Mouse (Mus musculus) hindbrain, postnatal 0 days (tissue): ENCODE results near the gene Ndufs2. TPM values are rescaled to one million over a fixed set of nuclear protein-coding genes. Genes with fewer than 3 reads are reported as not detected.
A peak's percentile ranks its signal among the peaks of the same experiment; 100 is the strongest.
"Not testable (repeated sequence)": the region's sequence is repeated elsewhere in the genome, so short reads cannot be mapped to it uniquely, and the experiment has no call there.

Experiments used
- ATAC-seq: fragments of 200-750 bp; cut with Nextera tagmentation; 2 replicates; pipeline ENCODE4 v1.8.0; 2017; ENCODE audit warnings: mild to moderate bottlenecking, moderate TSS enrichment, moderate library complexity
- DNase-seq: peaks from one replicate; pipeline ENCODE4 v3.0.0-alpha.2; 2015; ENCODE audit warnings: low spot score
- H3K27ac ChIP-seq: fragments of 300-500 bp; sonication (generic); 2 replicates; pipeline ENCODE4 v1.5.1; 2014; ENCODE audit warnings: mild to moderate bottlenecking
- H3K27me3 ChIP-seq: fragments of 300-500 bp; sonication (generic); 2 replicates; pipeline ENCODE4 v1.6.1; 2014; ENCODE audit warnings: low read length, mixed read lengths; ENCODE audit not compliant: insufficient read depth
- H3K36me3 ChIP-seq: fragments of 300-500 bp; sonication (generic); 2 replicates; pipeline ENCODE4 v1.6.1; 2014; ENCODE audit warnings: low read length, mixed read lengths; ENCODE audit not compliant: insufficient read depth
- H3K4me1 ChIP-seq: fragments of 300-500 bp; sonication (generic); 2 replicates; pipeline ENCODE4 v1.6.1; 2014; ENCODE audit warnings: antibody characterized with exemption, low read length, mixed read lengths; ENCODE audit not compliant: insufficient read depth
- H3K4me2 ChIP-seq: fragments of 300-500 bp; sonication (generic); 2 replicates; pipeline ENCODE4 v1.6.1; 2014; ENCODE audit warnings: low read depth, mild to moderate bottlenecking, low read length, moderate library complexity, mixed read lengths
- H3K4me3 ChIP-seq: fragments of 300-500 bp; sonication (generic); 2 replicates; pipeline ENCODE4 v1.5.1; 2014; ENCODE audit warnings: low read length
- H3K9ac ChIP-seq: fragments of 300-500 bp; sonication (generic); replicated peaks from 2 replicates; pipeline ENCODE4 v1.6.1; 2014; ENCODE audit warnings: mild to moderate bottlenecking, low read length, moderate library complexity, mixed read lengths
- H3K9me3 ChIP-seq: fragments of 300-500 bp; sonication (generic); 2 replicates; pipeline ENCODE4 v1.6.1; 2016; ENCODE audit warnings: low read length, mixed read lengths
- CTCF ChIP-seq: IDR thresholded peaks from 2 replicates; pipeline ENCODE4 v1.5.1; 2016; ENCODE audit warnings: antibody characterized with exemption, control low read depth, low read depth
- WGBS: fragments of 180-500 bp; shearing (Covaris S2); extraction: QIAGEN DNeasy Blood & Tissue Kit; methylation state at CpG from one replicate; pipeline ENCODE4 v1.1.7; 2014; 5-methylcytosine and 5-hydroxymethylcytosine counted together
- polyA plus RNA-seq: library from polyadenylated mRNA; unstranded; fragments of >200 nt; fragmentation: Nextera tagmentation; extraction: Ambion mirVana; gene quantifications from 2 replicates; pipeline ENCODE4 v1.2.1, GENCODE M21; 2015
- total RNA-seq: library from RNA; depleted of rRNA; stranded (reverse); fragments of >200 nt; gene quantifications from 2 replicates; pipeline ENCODE4 v1.2.3, GENCODE M21; 2014

Ndufs2 gene
- total and polyA plus RNA-seq, 2 experiments from 2014 or later = 234 to 286 TPM

- Histone ChIP-seq H3K36me3 (no peaks in the 10 kb centered on the region), H3K4me3 (no peak overlapping the region), H3K9me3 (no peaks in the 10 kb centered on the region), H3K4me2 (no peak overlapping the region), H3K4me1 (peaks cover 29% of the 10 kb centered on the region), H3K27me3 (no peaks in the 10 kb centered on the region), H3K27ac (peak overlapping the region; percentile 82; the same call in 1 of the 2 replicates), H3K9ac (no peak overlapping the region)
- TF ChIP-seq CTCF = no peak
- WGBS = 32% methylated on average over 3 of the region's 3 CpGs
- DNase-seq (no peak), ATAC-seq (no peak)
These were observed 2.6 kb downstream of the Ndufs2 start for GRCm38 (mm10) chr1:171248386-171249226.

GRCm38 (mm10) chr1:171247916-171248315 lies 3.3 kb downstream of the Ndufs2 start:
- Histone ChIP-seq H3K9ac (no peak overlapping the region), H3K9me3 (no peaks in the 10 kb centered on the region)

DNA sequence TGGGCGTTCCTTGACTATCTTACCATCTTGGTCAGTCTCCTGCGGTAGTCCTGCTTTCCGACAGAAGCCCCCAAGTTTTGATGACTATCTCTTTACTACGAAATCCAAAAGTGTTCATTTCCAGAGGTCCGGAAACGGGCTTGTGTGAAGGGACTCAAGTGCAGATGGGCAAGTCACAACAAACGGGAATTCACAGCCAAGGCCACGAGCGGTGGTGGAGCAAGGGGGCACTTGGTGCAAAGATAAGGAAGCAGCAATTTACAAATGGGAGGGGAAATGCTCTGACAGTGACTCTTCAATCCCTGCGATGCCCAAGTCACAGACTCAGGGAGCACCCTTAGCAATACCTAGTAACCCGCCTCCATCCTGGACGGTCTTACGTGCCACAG lies 3.7 kb downstream of the Ndufs2 start:
- Histone ChIP-seq H3K9me3 (no peaks in the 10 kb centered on the region), H3K9ac (peak overlapping the region; percentile 84; the same call in 1 of the 2 replicates), H3K27ac (peak overlapping the region; percentile 82), H3K4me2 (peak overlapping the region; percentile 89), H3K36me3 (peaks cover 3% of the 10 kb centered on the region; the same call in 1 of the 2 replicates), H3K4me1 (peaks cover 26% of the 10 kb centered on the region), H3K27me3 (no peaks in the 10 kb centered on the region), H3K4me3 (peak overlapping the region; percentile 81)
- ATAC-seq (no peak), DNase-seq (no peak)
- 12% methylated on average over 13 of the region's 13 CpGs for WGBS
- no peak for TF ChIP-seq CTCF

More at GRCm38 (mm10) chr1:171247916-171248315, 3.3 kb downstream of the Ndufs2 start:
- Histone ChIP-seq H3K4me1 (peaks cover 29% of the 10 kb centered on the region), H3K4me2 (peak overlapping the region; percentile 89), H3K27ac (peak overlapping the region; percentile 82), H3K36me3 (no peaks in the 10 kb centered on the region), H3K4me3 (no peak overlapping the region), H3K27me3 (no peaks in the 10 kb centered on the region)
- DNase-seq = no peak
- TF ChIP-seq CTCF = no peak
- 26% methylated on average over 4 of the region's 4 CpGs for WGBS
- ATAC-seq = no peak

GRCm38 (mm10) chr1:171246709-171247452 lies 4.3 kb downstream of the Ndufs2 start:
- peaks cover 20% of the 10 kb centered on the region for H3K4me1 ChIP-seq
- under 1% methylated on average over 41 of the region's 41 CpGs for WGBS
- peak; percentile 91 for TF ChIP-seq CTCF

DNA sequence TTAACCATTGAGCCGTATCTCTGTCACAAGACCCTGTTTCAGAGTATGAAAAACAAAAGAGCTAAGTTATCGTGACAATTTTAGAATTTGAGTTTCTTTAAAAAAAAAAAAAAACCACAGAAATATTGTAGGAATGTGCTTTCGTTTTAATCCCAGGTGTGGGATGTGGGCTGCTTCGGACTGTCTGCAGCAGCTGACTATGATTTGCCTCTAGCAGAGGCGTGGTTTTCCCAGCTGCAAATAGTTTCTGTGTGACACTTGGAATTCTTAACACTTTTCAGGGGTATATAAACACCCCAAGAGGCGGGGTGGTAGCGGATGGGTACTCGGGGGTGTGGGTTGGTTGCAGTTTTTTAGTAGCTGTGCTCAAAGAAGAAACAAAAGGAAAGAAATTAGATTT lies 5.8 kb downstream of the Ndufs2 start:
- no peaks in the 10 kb centered on the region for H3K9me3 ChIP-seq
- H3K27me3 ChIP-seq = no peaks in the 10 kb centered on the region
- ATAC-seq (no peak), DNase-seq (no peak)
- TF ChIP-seq CTCF = no peak
- no peak overlapping the region for H3K4me2 ChIP-seq
- peaks cover 7% of the 10 kb centered on the region; the same call in 1 of the 2 replicates for H3K4me1 ChIP-seq
- H3K9ac ChIP-seq = no peak overlapping the region
- H3K27ac ChIP-seq = no peak overlapping the region
- H3K4me3 ChIP-seq = no peak overlapping the region
- 89% methylated on average over 8 of the region's 8 CpGs for WGBS
- H3K36me3 ChIP-seq = peaks cover 3% of the 10 kb centered on the region; the same call in 1 of the 2 replicates

More at GRCm38 (mm10) chr1:171246709-171247452, 4.3 kb downstream of the Ndufs2 start:
- Histone ChIP-seq H3K27me3 (no peaks in the 10 kb centered on the region), H3K36me3 (peaks cover 3% of the 10 kb centered on the region; the same call in 1 of the 2 replicates), H3K27ac (peak overlapping the region; percentile 82), H3K9me3 (no peaks in the 10 kb centered on the region), H3K4me2 (peak overlapping the region; percentile 89), H3K4me3 (peak overlapping the region; percentile 81), H3K9ac (peak overlapping the region; percentile 84)
- DNase-seq (peak; percentile 99), ATAC-seq (peak; percentile 95)

DNA sequence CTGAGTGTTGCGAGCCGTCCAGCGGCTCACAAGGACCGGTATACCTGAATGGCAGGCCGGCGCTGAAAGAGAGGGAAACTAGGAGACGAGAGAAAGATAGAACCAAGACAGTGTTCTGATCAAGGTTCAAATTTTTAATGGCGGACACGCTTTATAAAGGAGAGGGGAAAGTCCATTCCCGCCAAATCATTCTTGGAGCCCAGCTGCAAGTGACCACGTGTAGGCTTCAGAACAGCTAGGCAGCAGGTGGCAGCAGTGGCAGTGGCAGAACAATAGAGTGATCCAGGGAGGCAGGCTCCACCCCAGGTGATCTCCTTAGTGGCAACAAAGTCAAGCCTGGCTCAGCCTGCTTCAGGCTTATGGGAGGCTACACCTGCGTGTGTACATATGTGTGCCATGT lies 9.2 kb downstream of the Ndufs2 start:
- H3K4me2 ChIP-seq, H3K27ac ChIP-seq, H3K4me3 ChIP-seq, H3K9me3 ChIP-seq, ATAC-seq, H3K9ac ChIP-seq, H3K27me3 ChIP-seq, H3K4me1 ChIP-seq, DNase-seq: not testable (repeated sequence)
- peaks cover 28% of the 10 kb centered on the region for H3K36me3 ChIP-seq
- 84% methylated on average over 12 of the region's 12 CpGs for WGBS
